Mouse (Mus musculus): Measurements from ENCODE around the gene Plk5.

- TF ChIP-seq CTCF (IDR thresholded peaks at IDR 0.05; ENCODE audit: extremely low read depth, insufficient read depth, insufficient read length, insufficient replicate concordance) (no peak), POLR2A (IDR thresholded peaks at IDR 0.05; ENCODE audit: low read depth, low read length) (no peak)
Observed at GRCm38 (mm10) chr10:80329273-80330081, 26.8 kb upstream of the Plk5 start, which contains the start of the genes Pcsk4 and Reep6.
